Mouse (Mus musculus) right cerebral cortex, postnatal 10 days (tissue): ENCODE measurements around the gene Sigmar1.

Experiments used
- DNase-seq, 2 experiments: peaks; one replicate each; pipeline ENCODE4 v3.0.0; 2021; ENCODE audit warnings: low spot score in 2 of 2

The Sigmar1 gene

DNA sequence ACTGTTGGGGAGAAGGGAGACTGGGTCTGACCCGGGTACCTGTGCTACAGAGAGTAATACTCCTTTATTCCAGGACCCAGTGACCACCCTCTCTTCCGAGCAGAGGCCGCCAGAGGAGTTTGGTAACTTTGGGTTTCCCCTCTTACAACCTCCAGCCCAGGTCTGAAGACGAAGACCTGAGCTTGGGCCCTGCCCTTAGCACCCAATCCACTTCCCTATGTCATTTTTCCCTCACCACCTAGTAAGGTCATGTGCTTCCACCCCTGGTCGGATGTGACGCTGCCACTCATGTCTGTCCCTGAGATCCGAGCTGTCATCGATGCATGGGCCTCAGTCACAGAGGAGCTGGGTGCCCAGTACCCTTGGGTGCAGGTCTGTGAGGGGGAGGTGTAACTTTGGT, 483 bp upstream of the Sigmar1 start:
- no peak for DNase-seq

DNA sequence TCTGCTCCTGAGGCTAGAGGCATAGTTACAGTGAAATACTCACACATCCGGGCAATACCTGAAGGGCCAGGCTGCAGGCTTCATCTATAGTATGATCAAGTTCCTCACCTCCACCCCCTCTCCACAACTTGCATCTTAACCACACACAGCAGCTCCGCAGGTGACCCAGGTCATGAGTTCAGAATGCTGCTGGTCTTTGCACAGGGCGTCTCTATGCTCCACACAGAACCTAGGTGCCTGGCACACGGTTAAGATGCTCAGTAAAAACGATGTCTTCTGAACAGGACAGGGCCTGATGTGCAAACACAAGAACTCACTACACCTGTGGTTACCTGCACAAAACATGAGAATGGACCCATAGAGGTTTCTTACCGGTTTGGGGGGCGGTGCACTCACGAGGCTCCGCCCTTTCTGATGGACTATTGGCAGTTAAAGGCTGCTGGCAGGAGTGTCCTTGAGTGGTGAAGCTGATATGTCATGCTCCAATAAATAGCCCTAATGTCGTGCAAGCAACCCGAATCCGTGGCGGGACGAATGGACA, 1.1 kb downstream of the Sigmar1 start, which contains the start of gene Galt:
Gene Galt, plus strand, starts transcription at position 432 of the 541 bp plus-strand sequence.
- no peak for DNase-seq

DNA sequence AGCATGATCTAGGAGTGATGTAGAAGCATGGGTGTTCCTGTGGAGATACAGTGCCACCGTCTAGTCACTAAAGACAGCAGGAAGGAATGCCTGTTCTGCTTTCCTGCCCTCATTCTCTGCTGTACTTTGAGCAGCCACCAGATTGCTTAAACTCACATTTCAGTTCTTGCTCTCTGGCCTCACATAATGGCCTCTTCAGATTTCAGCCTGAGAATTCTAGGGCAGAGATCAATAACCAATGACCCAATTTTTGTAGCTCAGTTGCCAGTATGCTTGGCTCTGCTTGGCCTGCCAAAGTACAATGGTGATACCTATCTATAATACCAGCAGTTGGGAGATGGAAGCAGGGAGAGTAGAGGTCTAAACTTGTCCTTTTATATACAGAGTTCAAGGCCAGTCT, 10.9 kb downstream of the Sigmar1 start:
- no peak for DNase-seq

DNA sequence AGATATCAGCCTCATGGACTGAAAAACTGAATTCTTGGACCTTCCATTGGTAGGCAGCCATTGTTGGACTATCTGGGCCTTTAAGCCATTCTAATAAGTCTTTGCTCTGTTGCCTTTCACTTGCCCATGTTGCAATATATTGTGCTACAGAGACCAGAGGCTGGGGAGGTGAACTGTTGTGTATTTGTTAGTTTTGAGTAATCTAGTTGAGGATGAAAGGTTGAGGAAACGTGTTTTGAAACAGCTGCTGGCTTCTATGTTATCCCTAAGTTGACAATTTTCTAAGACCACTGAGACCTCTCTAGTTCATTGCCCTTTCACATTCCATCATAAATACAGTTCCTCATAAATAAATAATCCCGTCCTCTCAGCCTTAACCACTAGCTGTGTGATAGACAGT, 11.8 kb downstream of the Sigmar1 start:
- no peak for DNase-seq

DNA sequence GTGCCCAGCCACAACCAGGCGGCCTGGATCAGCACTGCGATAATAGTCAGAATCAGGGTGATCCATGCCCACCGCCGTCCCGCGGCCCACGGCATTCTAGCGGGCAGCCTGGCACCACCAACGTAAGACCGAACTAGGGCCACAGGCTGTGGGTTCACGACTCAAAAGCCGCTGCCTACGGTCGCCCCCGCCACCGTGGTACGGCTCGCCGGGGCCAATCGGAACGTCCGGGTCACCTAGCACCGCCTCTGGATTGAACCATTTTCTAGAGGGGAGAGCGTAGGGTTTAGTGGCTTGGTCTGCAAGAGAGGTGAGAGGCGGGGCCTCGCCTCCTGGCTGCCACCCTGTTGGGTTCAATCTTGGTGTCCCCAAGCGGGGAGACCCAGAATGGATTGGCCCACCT, 14.8 kb downstream of the Sigmar1 start:
- DNase-seq = peak; percentile 95 to 96

DNA sequence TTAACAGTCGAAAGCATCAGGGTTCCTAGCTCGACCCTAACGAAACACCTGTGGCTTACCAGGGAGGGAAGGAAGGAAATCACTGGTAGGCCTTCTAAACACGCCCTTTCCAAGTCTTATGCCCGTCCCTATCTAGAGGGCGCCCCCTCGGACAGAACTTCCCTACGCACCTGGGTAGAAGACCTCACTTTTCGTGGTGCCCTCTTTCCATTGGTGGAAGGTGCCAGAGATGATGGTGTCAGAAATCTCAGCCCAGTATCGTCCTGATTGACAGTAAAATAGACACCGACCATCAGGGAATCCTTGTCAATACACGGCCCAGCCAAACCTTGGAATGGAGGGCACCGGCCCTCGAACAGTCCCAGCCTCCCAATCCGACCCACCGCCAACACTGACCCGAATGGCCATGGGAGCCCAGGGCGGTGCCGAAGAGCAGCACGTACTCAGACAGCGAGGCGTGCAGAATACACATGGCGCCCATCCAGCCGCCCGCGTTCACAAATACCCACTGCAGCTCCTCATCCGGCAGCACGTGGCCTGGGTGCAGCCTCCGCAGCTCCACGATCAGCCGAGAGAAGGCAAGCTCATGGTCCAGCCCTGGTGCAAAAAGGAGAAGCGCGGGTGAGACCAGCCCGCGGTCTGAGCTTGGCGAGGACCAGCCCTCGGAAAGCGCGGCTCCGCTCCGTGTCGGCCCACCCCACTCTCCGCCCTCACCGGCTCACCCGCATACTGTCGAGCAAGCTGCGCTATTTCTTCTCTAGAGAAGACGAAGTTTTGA, 15.4 kb downstream of the Sigmar1 start:
- DNase-seq = peak; percentile 83 to 87

DNA sequence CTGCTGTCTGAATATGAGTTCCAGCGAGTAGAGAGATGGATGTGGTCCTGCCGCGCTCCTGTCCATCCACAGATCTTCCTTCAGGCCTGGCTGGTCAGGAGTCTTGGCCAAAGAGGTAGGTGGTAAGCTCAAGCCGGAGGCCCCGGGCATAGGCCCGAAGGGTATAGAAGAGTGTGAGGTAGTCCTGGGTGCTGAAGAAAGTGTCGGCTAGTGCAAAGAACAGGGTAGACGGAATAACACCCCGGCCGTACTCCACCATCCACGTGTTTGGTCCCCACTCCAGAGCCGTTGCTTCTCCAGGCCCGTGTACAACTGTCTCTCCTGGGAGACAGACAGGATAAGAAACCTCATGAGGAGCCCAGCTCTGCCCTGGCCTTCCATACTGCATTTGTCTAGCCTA, 16.7 kb downstream of the Sigmar1 start:
- no peak for DNase-seq

DNA sequence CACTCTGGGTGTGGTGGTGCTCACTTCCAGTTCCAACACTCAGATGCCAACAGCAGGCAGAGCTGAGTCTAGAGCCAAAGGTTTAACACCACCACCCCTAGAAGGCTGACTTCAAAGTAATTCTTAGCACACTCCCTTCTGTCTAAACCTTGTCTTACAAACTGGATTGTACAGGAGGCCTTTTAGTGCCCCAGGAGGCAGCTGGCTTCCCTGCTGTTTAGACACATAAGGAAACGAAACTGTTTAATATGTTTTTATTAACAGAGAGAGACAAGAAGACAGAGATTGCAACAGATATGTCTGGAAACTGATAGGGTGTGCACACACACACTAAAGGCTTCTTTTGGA, 17.7 kb downstream of the Sigmar1 start:
- no peak for DNase-seq

DNA sequence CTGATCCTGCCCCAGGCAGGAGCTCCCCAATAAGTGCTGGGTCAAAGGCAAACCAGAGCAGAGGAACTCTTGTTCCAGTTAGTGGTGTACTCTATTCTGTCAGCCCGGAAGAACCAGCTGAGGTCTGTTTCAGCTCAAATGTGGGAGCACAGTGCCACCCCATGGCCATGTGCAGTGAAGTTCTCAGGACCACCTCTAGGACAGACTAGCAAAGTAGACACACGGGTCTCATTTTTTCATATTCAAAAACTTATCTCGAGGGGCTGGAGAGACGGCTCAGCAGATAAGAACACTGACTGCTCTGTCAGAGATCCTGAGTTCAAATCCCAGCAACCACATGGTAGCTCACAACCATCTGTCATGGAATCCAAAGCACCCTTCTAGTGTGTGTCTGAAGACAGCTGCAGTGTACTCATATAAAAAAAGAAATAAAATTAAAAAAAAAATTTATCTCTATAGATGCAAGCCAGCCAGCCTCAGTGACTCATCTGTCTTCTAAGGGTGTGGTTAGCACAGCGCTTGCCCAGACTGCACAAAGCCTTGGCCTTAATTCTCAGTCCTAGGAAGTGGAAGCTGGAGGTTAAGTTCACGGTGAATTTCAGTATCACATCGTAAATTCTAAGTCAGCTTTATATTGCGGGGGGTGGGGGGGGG, 18.2 kb downstream of the Sigmar1 start:
- peak; percentile 86 to 90 for DNase-seq

DNA sequence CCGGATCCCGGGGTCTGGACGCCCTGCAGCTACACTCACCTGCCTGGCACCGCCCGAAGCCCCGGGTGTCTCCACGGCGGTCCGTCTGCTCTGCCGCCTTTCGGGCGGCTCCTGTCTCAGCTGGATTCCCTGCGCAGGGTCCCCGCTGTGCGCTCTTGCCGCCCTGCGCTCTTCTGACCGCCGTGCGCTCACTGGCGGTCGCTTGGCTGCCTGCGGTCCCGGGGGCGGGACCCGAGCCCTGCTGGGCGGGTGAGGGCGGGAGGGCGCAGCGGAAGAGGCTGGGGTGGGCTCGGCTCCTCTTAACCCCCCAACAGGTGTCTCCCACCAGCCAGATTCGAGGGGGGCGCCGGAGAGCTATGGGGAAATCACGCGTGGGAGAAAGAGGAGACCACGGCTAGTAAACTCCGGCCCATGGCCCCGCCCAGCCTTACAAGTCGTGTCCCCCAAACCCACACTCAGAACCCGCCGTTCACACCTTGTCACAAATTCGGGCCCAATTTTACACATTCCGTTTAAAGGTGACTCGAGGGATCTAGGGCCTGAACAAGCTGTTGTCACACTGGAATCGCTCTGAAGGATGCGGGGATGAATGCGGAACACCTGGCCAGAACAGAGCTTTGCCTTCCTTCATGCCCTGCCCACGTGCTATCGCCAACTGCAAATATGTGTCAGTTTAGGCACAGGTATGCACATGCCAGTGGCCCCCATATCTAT, 24.7 kb downstream of the Sigmar1 start, which contains the start of gene Arid3c:
Gene Arid3c, minus strand, starts transcription at position 91 of the 714 bp plus-strand sequence.
- DNase-seq = no peak

DNA sequence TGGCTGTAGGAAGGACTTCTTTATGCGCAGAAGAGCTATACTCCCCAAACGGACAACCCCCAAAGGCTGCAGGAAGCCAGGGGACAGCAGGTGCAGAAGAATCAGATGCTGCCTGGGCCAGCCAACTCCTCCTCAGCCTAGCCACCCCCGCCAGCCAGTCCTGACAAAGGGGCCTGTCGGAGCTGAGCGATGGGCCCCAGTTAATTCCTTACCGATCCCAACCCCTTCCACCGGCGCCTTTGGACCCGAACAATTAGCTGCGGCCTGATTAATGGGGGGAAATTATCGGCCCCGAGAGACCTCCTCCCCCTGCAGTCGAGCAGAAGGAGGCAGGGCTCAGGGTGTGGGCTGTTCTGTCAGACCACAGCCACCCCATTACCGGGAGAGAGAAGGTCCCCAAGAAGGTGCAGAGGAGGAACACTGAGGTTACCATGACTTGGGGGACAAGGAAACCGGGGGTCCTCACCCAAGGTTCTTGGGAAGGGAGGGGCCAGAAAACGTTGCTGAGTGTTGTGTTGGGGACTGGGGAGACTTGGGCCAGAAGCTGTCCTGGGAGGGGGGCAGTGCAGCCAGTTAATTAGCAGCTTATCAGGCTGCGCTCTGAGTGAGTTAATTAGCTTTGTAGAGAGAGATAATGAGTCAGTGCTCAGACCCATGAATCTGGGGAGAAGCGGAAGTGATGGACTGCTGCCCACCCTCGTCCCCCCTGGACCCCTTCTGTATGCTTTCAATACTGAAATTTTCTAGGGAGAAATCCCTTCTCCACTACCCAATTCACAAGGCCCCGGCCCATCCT, 28.9 kb downstream of the Sigmar1 start:
- no peak for DNase-seq

DNA sequence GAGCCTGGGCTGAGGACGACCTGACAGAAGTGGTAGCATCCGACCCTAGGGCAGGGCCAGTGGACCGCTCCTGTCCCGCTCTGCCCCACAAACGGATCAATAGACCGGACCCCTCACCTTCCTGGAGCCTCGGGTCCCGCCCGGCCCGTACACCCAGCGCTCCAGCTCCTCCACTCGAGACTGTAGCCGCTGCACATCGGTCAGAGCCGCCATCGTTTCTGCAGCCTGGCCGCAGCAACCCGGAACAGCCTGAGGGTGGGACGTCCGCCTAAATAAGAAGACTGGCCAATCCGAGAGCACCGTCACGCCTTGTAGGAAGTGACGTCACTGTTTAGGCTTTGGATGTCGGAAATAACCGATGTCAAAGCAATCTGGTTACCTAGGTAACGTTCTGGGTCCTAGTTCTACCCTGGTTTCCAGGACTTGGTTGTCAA, 33.0 kb downstream of the Sigmar1 start, which contains the start of gene Dctn3:
Gene Dctn3, minus strand, starts transcription at position 253 of the 434 bp plus-strand sequence.
- peak; percentile 95 to 98 for DNase-seq

DNA sequence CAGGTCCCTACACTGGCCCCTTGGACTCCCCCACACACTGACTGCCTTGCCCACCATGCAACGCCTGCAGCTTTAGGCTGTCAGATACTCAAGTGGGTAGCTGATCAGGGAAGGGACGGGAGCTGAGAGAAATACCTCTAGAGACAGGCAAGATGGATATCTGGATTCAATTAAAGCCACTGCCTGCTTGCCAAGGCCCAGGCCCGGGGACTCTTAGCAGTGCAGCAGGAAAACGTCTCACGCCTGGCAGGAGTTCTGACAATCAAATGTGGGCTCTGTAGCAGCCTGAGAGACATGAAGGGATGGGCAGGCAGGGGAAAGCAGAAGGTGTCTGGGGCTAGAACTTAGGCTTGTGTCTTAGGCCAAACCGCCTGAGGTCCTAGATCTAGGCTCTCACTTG, 39.1 kb downstream of the Sigmar1 start:
- no peak for DNase-seq

DNA sequence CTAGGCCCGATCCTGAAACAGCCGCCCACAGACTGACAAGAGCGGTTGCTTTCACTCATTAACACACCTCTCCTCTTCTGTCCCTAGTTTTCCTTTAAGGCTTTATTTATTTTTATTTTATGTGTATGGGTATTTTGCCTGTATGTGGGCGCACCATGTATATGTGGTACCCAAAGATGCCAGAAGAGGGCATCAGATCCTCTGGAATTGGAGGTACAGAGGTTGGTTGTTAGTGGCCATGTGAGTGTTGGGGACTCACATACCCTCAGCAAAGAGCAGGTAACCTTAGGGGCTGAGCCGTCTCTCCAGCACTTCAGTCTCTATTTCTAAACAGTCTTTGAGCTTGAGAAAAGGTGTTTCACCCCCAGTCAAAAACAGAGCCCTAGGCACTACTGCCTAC, 40.4 kb downstream of the Sigmar1 start:
- DNase-seq = peak in 1 of 2 experiments; percentile 64

DNA sequence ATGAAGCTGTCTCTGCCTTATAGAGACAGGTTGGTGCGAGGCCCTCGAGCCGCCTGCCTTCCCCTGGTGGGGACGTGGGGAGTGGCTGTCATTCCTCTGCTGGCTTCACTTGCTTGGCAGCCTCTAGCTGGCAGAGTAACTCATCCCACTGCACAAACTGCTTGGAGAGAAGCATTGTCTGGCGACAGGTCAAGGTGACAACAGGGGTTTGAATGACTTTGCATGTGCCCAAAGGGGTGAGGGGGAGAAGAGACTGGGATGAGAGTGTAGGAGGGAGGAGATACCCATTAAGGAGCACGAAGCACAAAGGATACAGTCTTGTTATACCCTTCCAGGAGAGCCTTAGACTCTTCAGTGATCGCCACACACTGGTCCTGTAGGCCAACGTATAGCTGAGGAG, 40.9 kb downstream of the Sigmar1 start:
- no peak for DNase-seq

DNA sequence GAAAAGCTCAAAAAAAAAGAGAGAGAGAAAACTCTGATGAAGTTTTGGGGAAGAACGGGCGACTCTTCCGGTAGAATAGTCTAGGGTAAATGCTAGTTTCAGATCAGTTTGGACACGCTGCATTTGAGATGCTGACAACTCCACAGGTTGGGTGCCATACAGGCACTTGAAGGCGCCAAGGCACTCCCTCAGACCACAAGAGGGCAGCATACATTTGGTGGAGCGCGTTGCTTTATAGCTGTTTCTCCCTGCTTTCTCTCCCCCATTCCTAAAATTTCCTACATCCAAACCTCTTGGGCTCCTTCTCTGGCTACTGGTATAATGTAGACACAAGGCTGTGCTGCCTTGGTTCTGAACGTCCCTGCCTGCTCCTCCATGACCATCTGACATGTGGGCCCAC, 41.7 kb downstream of the Sigmar1 start:
- peak; percentile 86 for DNase-seq

DNA sequence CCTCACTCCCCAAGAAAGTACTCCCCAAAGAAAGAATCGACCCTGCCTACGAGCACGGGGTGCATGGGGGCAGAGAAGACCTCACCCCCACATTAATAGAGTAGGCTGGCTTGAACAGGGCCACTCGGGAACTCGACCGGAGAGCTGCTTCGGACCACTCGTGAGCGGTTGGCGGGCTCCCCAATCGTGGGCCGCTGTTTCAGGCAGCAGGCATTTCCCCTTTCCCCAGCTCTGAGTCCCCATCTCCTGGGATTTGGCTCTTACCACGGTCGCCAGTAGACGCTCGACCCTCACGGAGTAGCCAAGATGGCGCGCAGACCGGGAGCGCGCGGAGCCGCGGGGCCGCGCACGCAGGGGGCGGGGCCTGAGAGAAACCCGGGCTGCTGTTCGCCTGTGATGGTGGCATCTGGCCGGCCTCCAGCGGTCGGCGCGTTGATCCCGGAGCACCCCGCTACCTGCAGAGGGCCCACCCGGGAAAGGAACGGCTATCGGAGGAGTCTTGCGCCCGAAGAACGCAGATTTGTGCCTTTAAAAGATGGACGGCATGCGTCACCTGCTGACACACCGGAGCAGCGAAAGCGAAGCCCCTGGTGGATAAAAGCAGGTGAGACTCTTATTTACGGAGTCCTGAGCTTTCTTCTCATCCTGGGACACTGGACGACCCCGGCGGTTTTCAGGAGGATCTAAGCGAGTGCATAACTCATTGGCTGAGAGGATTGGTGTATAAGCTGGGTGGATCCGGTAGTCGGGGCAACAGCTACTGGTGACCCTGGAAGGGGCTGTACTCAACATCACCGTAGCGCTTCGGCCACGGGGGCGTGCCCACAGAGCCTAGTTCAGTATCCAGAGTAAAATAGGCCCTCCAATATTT, 42.5 kb downstream of the Sigmar1 start, which contains the start of gene Rpp25l:
Gene Rpp25l, minus strand, starts transcription at position 338 of the 871 bp plus-strand sequence.
- DNase-seq = peak; percentile 87 to 88

DNA sequence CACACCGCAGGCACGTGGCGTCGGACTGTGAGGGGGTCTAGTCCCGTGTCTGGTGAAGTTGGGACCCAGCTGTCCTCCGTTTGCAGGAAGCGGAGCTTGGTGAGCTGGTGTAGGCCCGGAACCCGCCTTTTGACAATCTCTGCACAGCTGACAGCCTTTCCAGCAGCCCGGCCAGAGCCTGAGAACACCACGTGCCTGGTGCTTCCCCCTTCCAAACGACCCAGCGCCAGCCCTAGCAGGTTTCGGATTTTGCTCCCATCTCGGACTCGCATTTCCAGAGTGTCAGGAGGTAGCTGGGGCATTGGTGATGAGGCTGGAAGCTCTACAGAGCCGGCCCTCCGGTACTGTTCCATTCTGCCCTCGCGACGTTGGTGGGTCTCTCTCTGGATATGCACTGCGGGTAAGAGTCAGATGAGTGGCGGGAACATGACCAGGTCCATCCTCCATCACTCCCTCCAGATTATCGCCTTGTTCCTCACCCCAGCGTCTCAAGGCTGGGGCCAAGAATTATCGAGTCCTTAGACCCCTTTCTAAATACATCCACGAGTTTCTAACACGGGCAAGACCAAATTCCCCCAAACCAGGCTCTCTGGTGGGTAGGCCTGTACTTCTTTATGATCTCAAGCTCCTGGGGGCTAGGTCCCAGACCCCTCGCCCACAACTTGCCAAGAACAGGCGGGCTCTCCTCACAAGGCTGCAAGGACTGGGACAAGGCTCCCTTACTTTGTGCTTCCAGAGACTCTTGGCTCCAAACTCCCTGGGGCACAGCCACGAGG, 43.3 kb downstream of the Sigmar1 start:
- DNase-seq = peak in 1 of 2 experiments; percentile 49

DNA sequence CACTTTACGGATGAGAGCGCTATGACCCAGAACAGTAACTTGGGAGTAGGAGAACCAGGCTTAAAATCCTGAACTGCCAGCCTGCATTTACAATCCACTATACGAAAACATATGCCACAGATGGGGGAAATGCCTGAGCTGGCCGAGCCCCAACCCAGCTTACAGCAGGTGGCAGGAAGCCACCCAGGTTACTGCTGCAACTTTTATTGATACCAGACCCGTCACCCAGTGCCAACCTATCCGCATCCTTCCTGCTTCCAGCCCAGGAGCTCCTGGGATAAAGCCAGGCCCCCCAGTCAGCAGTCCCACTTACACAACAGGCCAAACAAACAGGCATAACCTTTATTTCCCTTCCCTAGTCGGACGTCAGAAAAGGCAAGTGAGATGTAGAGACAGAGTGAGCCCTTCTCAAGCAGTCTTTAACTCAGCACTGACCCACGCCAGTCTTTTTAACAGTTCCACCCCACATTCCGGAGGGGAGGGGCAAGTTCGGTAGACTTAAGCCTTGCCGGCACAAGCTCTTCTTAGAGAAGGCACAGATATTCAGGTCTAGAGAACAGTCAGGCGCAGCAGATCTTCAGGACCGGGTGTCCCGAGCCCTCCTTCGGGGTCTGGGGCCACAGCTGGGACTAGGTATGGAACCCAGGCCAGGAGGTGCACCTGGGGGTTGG, 44.1 kb downstream of the Sigmar1 start:
- DNase-seq = peak in 1 of 2 experiments; percentile 25
